Mouse (Mus musculus) lung, embryonic 15.5 days (tissue): Measurements from ENCODE around the gene Hist1h3f. TPM values are rescaled to one million over a fixed set of nuclear protein-coding genes. Genes with fewer than 3 reads are reported as not detected.
"Not testable (repeated sequence)": the region's sequence is repeated elsewhere in the genome, so short reads cannot be mapped to it uniquely, and the experiment has no call there.

ENCODE experiments used
- ATAC-seq: fragments of 200-750 bp; cut with Nextera tagmentation; 2 replicates; pipeline ENCODE4 v1.8.0; 2017; ENCODE audit warnings: moderate number of reproducible peaks, borderline replicate concordance; ENCODE audit not compliant: low FRiP score, low TSS enrichment; ENCODE audit errors: extremely low read depth
- H3K27ac ChIP-seq: fragments of 300-500 bp; sonication (generic); 2 replicates; pipeline ENCODE4 v1.5.1; 2015; ENCODE audit warnings: moderate library complexity, mild to moderate bottlenecking, inconsistent platforms
- H3K27me3 ChIP-seq: fragments of 300-500 bp; sonication (generic); 2 replicates; pipeline ENCODE4 v1.6.1; 2015; ENCODE audit warnings: inconsistent platforms
- H3K36me3 ChIP-seq: fragments of 300-500 bp; sonication (generic); 2 replicates; pipeline ENCODE4 v1.6.1; 2015; ENCODE audit warnings: inconsistent platforms
- H3K4me1 ChIP-seq: fragments of 300-500 bp; sonication (generic); 2 replicates; pipeline ENCODE4 v1.6.1; 2015; ENCODE audit warnings: inconsistent platforms
- H3K4me2 ChIP-seq: fragments of 300-500 bp; sonication (generic); 2 replicates; pipeline ENCODE4 v1.6.1; 2015; ENCODE audit warnings: inconsistent platforms, mild to moderate bottlenecking, moderate library complexity
- H3K4me3 ChIP-seq: fragments of 300-500 bp; sonication (generic); 2 replicates; pipeline ENCODE4 v1.5.1; 2015; ENCODE audit warnings: mild to moderate bottlenecking, inconsistent platforms
- H3K9ac ChIP-seq: fragments of 300-500 bp; sonication (generic); 2 replicates; pipeline ENCODE4 v1.6.1; 2015; ENCODE audit warnings: inconsistent platforms
- H3K9me3 ChIP-seq: fragments of 300-500 bp; sonication (generic); 2 replicates; pipeline ENCODE4 v1.6.1; 2016; ENCODE audit warnings: inconsistent platforms
- WGBS: fragments of 180-500 bp; shearing (Covaris S2); methylation state at CpG from one replicate; pipeline ENCODE4 v1.1.7; 2015; 5-methylcytosine and 5-hydroxymethylcytosine counted together
- polyA plus RNA-seq: library from polyadenylated mRNA; unstranded; fragments of >200 nt; fragmentation: Nextera tagmentation; extraction: Ambion mirVana; gene quantifications from 2 replicates; pipeline ENCODE4 v1.2.1, GENCODE M21; 2015

Hist1h3f gene
- polyA plus RNA-seq, 1 experiment from 2014 or later: 0.75 TPM

DNA sequence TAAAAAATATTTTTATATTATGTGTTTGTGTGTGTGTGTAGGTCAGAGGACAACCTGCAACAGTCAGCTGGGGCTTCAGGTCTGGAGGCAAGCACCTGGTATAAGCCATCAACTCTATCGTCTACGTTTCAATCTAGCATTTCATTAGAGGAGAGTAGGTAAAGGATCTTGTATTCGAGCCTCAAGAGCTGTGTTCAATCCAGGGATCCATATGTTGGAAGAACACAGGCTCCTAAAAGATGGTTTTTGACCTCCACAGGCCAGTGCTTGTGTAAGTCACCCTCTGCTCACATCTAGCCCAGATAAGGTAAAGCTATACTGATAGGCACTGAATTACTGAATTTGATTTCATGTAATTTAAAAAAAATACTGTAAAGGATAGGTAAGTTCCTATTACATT, 13.1 kb downstream of the Hist1h3f start:
- Histone ChIP-seq H3K9ac (0 out of 2 replicates have a peak overlapping the region, but pooled peaks have one; percentile 8), H3K4me2 (peak overlapping the region; percentile 87), H3K36me3 (no peaks in the 10 kb centered on the region), H3K9me3 (no peaks in the 10 kb centered on the region), H3K27me3 (no peaks in the 10 kb centered on the region), H3K27ac (peak overlapping the region; percentile 99), H3K4me1 (peaks cover 13% of the 10 kb centered on the region), H3K4me3 (0 out of 2 replicates have a peak overlapping the region, but pooled peaks have one; percentile 4)
- no peak for ATAC-seq
- 58% methylated on average over 3 of the region's 3 CpGs for WGBS

DNA sequence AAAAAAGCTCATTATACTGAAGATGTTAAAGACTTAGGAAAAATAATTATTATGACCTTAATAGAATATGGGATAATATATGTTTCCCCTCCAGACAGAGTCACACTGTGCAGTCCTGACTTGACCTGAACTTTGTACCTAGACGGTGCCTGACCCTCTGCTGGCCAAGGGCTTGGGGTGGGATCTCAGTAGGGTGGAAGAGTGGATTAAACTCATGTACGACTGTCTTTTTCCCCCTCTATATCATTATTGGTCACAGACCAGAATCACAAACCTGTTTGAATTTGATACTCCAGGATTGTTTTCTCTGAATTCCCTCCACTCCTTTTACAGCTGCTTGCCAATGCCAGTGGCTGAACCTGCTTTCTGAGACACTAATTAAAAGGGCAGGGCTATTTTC, 16.8 kb downstream of the Hist1h3f start:
- not testable (repeated sequence) for H3K27me3 ChIP-seq, ATAC-seq, H3K9me3 ChIP-seq, H3K9ac ChIP-seq, H3K36me3 ChIP-seq
- WGBS: 10% methylated on average over 2 of the region's 2 CpGs
- Histone ChIP-seq H3K4me2 (peak overlapping the region; percentile 39), H3K4me3 (peak overlapping the region; percentile 10; the same call in 1 of the 2 replicates), H3K27ac (peak overlapping the region; percentile 57; the same call in 1 of the 2 replicates), H3K4me1 (peaks cover 10% of the 10 kb centered on the region; the same call in 1 of the 2 replicates)

- not testable (repeated sequence) for H3K27me3 ChIP-seq, H3K36me3 ChIP-seq, ATAC-seq, H3K9me3 ChIP-seq
- WGBS: 0% methylated on average over 2 of the region's 5 CpGs
- H3K27ac ChIP-seq: peak overlapping the region; percentile 98
- peak overlapping the region; percentile 43 for H3K4me3 ChIP-seq
- H3K9ac ChIP-seq: peak overlapping the region; percentile 47; the same call in 1 of the 2 replicates
- H3K4me1 ChIP-seq: peaks cover 10% of the 10 kb centered on the region; the same call in 1 of the 2 replicates
- peak overlapping the region; percentile 71 for H3K4me2 ChIP-seq
Observed at GRCm38 (mm10) chr13:23561531-23561882, 17.7 kb downstream of the Hist1h3f start.

DNA sequence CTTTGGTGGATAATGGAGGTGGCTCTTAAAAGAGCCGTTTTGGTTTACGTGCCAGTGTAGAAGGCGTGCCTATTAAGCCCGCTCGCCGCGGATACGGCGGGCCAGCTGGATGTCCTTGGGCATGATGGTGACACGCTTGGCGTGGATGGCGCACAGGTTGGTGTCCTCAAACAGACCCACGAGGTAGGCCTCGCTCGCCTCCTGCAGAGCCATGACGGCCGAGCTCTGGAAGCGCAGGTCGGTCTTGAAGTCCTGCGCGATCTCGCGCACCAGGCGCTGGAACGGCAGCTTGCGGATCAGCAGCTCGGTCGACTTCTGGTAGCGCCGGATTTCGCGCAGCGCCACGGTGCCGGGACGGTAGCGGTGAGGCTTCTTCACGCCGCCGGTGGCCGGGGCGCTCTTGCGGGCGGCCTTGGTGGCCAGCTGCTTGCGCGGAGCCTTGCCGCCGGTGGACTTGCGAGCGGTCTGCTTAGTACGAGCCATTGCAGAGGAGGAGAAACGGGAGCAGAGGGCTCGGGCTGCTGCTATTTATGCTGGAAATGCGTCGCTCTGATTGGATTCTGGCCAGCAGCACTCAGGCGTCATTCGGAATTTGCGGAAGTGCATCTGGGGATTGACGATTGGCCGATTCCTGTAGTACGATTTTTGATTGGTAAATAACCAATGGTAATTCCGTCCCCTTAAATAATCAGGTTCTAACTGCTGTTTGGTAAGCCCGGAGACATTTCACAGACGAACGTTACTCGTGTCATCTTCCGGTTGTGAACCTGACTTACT, 18.2 kb downstream of the Hist1h3f start, which contains the start of gene Hist1h3e:
Gene Hist1h3e, minus strand, starts transcription at position 487 of the 777 bp plus-strand sequence.
- WGBS: under 1% methylated on average over 56 of the region's 67 CpGs
- H3K27ac ChIP-seq: peak within 1 kb of the TSS; percentile 98
- H3K9me3 ChIP-seq, H3K4me1 ChIP-seq, H3K27me3 ChIP-seq, H3K36me3 ChIP-seq: not testable (repeated sequence)
- ATAC-seq: peak; percentile 92
- peak within 1 kb of the TSS; percentile 71 for H3K4me2 ChIP-seq
- peak within 1 kb of the TSS; percentile 47 for H3K9ac ChIP-seq
- H3K4me3 ChIP-seq: peak within 1 kb of the TSS; percentile 43

DNA sequence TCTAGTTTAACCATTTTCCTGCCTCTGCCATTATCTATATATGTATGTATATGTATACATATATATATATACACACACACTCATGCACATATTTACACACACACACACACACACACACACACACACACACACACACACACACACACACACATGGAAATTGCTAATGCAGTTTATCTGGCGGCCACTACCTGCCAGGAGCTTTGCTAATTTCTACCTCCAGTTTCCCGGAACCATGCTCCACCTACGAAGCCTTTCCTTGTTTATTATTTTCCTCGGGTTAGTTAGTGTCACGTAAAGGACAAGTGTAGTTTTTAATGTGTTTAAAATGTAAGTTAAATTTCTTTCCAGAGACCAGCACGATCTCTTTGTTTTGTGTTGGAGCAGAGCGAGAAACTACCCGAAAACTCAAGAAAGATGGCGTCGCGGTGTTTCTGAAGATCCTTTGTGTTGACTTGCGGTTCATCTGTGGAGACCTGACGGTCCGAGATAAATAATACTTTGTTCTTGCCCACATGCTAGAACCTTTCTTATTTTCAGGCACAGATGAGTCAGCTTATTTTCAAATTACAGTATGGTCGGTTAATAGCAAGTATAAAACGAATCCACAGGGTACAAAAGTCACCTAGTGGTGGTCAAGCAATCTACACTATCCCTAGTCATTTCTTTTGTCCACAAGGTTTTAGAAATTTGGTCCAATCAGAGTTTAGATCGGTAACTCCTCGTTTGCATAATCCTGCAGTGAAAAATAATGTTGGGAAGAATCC, 19.0 kb downstream of the Hist1h3f start:
- H3K27me3 ChIP-seq: no peaks in the 10 kb centered on the region
- peak overlapping the region; percentile 71 for H3K4me2 ChIP-seq
- peak; percentile 66; the same call in 1 of the 2 replicates for ATAC-seq
- H3K9me3 ChIP-seq: no peaks in the 10 kb centered on the region
- 3% methylated on average over 18 of the region's 18 CpGs for WGBS
- H3K36me3 ChIP-seq: no peaks in the 10 kb centered on the region
- H3K9ac ChIP-seq: peak overlapping the region; percentile 39
- H3K4me3 ChIP-seq: peak overlapping the region; percentile 43
- peaks cover 7% of the 10 kb centered on the region; the same call in 1 of the 2 replicates for H3K4me1 ChIP-seq
- H3K27ac ChIP-seq: peak overlapping the region; percentile 98

DNA sequence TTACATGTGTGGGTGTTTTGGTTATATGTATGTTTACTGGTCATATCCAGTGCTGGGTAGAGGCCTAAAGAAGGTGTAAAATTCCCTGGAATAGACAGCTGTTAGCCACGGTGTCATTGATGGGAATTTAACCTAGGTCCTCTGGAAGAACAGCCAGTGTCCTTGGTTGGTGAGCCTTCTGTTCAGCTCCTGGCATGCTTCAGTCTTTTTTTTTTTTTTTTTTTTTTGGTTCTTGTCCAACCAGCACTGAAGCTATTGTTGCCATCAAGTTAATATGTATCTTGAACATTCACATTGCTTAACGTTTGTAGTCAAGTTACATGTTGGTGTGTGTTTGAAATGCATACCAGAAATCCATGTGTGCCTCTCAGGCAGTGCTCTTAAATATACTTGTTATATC, 20.6 kb downstream of the Hist1h3f start:
- ATAC-seq: no peak
- no peaks in the 10 kb centered on the region for H3K36me3 ChIP-seq
- peak overlapping the region; percentile 98 for H3K27ac ChIP-seq
- 69% methylated on average over 2 of the region's 2 CpGs for WGBS
- no peaks in the 10 kb centered on the region for H3K27me3 ChIP-seq
- H3K4me2 ChIP-seq: no peak overlapping the region
- H3K9ac ChIP-seq: no peak overlapping the region
- peaks cover 7% of the 10 kb centered on the region; the same call in 1 of the 2 replicates for H3K4me1 ChIP-seq
- no peak overlapping the region for H3K4me3 ChIP-seq
- no peaks in the 10 kb centered on the region for H3K9me3 ChIP-seq

GRCm38 (mm10) chr13:23570261-23571021, 26.6 kb downstream of the Hist1h3f start:
- not testable (repeated sequence) for ATAC-seq
- under 1% methylated on average over 27 of the region's 41 CpGs for WGBS
- peak overlapping the region; percentile 57 for H3K4me2 ChIP-seq

DNA sequence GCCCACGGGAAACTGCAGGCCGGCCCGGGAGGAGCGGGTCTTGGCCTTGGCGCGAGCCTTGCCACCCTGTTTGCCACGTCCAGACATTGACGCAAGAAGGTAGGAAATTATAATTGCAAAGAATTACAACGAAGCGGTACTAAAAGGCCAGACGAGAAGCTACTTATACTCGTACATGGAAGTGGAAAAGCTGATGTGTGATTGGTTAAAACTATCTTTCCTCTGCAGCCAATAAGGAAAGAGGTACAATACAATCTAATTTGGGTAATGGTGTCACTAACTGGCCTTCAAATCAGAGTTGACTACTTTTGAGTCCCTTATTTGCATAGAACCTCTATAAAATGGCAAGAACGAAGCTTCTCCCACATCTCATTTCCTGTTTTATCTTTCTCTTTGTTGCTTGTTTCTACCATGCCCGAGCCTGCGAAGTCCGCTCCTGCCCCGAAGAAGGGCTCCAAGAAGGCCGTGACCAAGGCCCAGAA, 27.2 kb downstream of the Hist1h3f start, which contains the start of the genes Hist1h2ae and Hist1h2bg:
Gene Hist1h2ae, minus strand, starts transcription at position 199 of the 482 bp plus-strand sequence.
Gene Hist1h2bg, plus strand, starts transcription at position 375 of the 482 bp plus-strand sequence.
- peak within 1 kb of the TSS; percentile 63 for H3K9ac ChIP-seq

More at GRCm38 (mm10) chr13:23570261-23571021, 26.6 kb downstream of the Hist1h3f start:
- not testable (repeated sequence) for H3K4me1 ChIP-seq, H3K27me3 ChIP-seq, H3K9me3 ChIP-seq, H3K36me3 ChIP-seq
- Histone ChIP-seq H3K9ac (peak overlapping the region; percentile 42), H3K27ac (peak overlapping the region; percentile 98), H3K4me3 (peak overlapping the region; percentile 37)

GRCm38 (mm10) chr13:23571504-23572217, 27.8 kb downstream of the Hist1h3f start:
- ATAC-seq, H3K27me3 ChIP-seq, H3K9me3 ChIP-seq, H3K36me3 ChIP-seq, H3K4me1 ChIP-seq: not testable (repeated sequence)
- peak overlapping the region; percentile 63 for H3K9ac ChIP-seq
- H3K4me3 ChIP-seq: peak overlapping the region; percentile 47
- 0% methylated on average over 17 of the region's 34 CpGs for WGBS
- peak overlapping the region; percentile 98 for H3K27ac ChIP-seq
- peak overlapping the region; percentile 67 for H3K4me2 ChIP-seq

More for the DNA sequence above, 27.2 kb downstream of the Hist1h3f start, which contains the start of the genes Hist1h2ae and Hist1h2bg:
- peaks cover 4% of the 10 kb centered on the region; the same call in 1 of the 2 replicates for H3K4me1 ChIP-seq
- no peaks in the 10 kb centered on the region for H3K27me3 ChIP-seq
- ATAC-seq: peak; percentile 90
- peak within 1 kb of the TSS; percentile 67 for H3K4me2 ChIP-seq
- peak within 1 kb of the TSS; percentile 98 for H3K27ac ChIP-seq
- H3K36me3 ChIP-seq: no peaks in the 10 kb centered on the region
- 0% methylated on average over 18 of the region's 18 CpGs for WGBS
- peak within 1 kb of the TSS; percentile 47 for H3K4me3 ChIP-seq
- H3K9me3 ChIP-seq: no peaks in the 10 kb centered on the region

DNA sequence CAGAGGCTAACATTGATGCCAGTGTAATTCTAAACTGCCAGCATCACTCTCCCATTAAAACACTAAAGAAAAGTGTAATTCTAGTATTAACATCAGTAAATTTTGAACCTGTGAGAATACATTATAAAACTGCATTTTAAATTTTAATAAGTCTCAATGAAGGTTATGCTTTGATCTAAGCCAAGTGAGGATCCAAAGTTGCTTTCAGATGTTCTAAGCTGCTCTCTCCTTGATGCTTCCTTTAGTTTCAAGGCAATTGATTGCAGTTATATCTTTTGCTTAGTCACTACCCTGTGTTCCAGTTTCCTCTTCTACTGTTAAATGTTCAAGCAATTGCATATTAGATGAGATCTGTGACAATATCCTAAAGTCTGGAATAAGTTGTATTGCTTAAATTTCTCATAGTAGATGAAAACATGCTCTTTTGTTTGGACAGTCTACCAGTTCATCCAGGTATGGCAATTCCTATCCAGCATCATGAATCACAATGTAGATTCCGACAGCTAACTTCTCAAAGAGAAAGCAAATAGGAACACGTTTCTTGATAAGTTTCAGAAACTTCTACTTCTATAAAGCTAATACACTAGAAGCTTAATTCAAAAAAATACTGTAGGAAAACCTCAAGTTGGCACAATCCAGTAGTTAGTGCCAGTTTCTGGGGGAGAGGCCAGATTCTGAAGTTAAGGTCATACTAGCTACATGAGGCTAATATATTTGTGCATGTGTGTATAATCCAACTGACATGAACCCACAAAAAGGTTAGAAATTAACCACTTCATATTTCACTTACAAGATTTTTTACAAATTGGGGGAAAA, 28.6 kb downstream of the Hist1h3f start:
- H3K27ac ChIP-seq: peak overlapping the region; percentile 98
- peak overlapping the region; percentile 67 for H3K4me2 ChIP-seq
- H3K4me3 ChIP-seq: peak overlapping the region; percentile 47
- peak overlapping the region; percentile 63 for H3K9ac ChIP-seq
- peaks cover 14% of the 10 kb centered on the region for H3K4me1 ChIP-seq
- H3K36me3 ChIP-seq: no peaks in the 10 kb centered on the region
- 12% methylated on average over 2 of the region's 2 CpGs for WGBS
- H3K27me3 ChIP-seq: no peaks in the 10 kb centered on the region
- H3K9me3 ChIP-seq: no peaks in the 10 kb centered on the region
- ATAC-seq: no peak
